Mouse (Mus musculus): ENCODE data around the gene Tgfb1i1. TPM values are rescaled to one million over a fixed set of nuclear protein-coding genes. Genes with fewer than 3 reads are reported as not detected.

Tgfb1i1 gene
- total RNA-seq, 1 experiment from 2014 or later, result 20.2 TPM

DNA sequence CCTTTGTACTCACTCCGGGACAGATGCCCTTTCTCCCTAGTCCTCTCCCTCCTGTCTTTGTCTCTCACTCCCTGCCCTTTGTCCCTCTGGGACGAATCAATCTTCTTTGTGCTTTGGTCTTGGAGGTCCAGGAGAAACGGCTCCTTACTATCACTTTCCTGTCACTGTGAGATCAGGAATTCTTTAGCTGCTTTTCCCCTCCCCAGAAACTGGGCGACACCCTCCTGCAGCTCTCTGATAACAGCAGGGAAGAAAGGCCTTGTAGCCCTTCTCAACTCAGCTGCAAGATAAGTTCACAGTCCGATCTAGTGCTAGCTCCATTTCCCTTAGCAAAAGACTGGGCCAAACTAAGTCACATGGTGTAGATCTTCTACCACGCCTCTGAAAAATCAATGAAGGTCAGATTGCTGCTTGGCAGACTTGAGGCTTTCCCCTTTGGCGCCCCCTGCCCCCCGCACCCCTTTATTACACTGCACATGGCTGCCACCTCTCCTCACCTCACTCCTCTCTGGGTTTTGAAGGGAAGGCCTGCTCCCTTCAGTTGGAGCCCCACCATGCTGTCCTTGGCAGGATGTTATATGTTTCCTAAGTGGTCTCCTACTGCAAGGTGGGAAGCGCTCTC, 42.4 kb downstream of the Tgfb1i1 start:
- DNase-seq, result no peak

DNA sequence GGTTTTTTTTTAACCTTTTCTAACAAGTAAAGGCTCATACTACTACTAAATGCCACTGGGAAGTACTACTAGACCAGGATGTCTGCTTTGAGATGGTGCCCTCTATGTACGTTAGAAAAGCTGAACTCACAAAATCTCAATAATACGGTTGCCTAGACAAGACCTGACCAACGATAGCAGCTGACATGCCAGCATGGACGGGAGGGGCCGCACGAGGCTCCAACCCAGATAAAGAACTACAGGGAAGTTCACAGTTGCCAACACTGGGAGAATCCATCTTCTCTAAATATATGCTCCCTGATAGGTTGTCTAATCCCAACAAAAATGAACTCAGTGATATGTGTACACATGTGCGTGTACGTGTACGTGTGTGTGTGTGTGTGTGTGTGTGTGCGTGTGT, 48.2 kb downstream of the Tgfb1i1 start:
- no peak for DNase-seq

DNA sequence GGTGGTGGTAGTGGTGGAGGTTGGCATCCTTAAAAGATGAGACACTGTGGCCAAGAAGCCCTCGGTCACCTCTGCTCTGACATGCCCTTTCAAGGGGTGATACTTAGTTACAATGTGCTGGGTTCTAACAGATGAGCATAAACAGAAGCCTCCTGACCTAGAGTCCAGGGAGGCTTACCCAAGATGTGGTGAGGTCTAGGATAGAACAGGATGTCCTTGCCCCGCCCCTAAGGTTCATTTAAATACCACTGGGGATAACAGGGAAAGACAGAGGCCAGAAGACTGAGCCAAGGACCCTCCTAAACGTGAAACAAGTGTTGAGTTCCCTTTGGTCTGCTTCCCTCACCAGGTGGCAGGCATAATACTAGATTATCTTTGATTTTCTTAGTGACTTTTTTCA, 49.9 kb downstream of the Tgfb1i1 start:
- no peak for DNase-seq

DNA sequence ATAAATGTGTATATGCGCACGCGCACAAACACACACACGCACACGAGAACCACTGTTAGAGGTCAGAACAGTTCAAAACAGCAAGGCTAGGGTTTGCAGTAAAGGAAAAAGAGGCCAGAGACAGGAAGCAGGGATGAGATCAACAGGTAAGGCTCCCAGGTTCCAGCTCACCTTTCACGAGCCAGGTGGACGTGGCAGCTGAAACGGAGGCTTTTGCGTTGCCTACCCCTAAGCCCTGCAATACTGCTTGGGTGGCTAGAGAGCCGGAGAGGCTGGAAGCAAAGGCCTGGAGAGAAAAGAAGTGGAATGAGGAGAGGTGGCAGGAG, 50.6 kb downstream of the Tgfb1i1 start:
- DNase-seq, result no peak

DNA sequence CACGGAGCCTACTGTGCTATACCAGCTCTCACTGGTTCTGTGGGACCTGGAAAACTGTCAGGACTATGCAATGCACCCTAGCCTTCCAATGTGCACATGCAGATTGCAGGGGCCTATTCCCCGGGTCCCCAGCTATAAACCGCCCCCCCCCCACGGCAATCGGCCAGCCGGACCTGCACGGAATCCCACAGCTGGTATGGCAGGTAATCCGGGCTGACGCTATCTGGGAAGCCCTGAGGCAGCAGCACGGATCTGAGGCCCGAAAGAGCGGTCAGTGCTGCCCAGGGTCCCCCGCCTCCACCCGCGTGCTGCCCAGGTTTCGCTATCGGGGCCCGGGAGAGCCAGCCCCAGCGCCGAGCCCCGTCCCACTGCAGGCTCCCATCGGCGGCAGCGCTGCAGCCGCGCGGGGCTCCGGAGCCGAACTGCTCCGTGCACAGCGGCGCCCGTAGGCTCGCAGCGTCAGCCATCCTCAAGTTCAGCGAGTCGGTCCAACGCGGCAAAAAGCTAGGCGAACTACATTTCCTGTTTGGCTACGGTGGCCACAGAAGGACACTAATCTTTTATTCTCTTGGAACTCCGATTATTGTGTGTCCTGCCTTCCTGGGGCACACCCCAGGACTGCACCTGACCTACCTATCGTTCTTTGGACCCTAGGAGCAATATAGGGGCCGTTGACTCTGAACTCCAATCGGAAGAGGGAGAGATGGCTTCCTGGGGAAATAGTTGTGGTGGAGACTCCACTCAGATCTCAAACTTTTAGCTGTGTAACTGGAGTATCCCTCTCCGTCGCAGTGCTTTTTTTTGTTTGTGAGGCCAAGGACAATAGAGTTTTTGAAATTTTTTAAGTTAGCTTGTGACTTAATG, 51.2 kb downstream of the Tgfb1i1 start, which contains the start of gene BC017158:
Gene BC017158, minus strand, starts transcription at position 554 of the 864 bp plus-strand sequence.
- peak; percentile 65 for DNase-seq

DNA sequence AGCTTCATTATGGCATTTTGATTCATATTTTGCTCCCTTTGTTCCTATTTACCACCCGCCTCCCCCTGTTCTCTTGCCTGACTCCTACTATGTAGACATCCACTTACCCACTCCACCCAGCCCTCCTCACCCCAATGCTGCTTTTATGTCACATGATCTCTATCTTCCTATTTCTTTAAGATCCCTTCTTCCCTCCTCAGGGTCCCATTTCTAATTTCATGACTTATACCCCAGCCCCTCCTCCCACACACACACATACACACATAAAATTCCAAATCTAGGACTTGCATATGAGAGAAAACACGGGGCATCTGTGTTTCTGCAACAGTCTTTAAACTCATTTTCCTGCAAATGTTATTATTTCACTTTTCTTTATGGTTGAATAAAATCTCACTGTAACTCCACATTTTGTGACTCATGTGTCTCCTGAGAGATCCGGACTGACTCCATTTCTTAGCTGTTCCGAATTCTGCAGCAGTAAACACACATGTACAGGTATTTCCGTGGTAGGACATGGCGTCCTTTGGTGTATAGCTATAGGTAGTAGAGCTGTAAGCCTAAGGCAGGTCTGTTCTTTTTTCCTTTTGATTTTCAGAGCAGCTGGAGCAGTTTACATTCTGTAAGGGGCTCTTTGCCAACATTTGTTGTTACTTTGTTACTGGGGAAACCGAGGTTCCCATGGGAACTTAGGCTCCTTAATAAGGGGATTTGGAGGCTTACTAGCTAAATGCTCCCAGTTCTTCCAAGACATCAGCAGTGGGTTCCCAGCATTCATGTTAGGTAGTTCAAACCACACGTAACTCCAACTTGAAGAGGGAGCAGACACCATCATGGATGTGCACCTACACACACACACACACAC, 52.1 kb downstream of the Tgfb1i1 start:
- no peak for DNase-seq

DNA sequence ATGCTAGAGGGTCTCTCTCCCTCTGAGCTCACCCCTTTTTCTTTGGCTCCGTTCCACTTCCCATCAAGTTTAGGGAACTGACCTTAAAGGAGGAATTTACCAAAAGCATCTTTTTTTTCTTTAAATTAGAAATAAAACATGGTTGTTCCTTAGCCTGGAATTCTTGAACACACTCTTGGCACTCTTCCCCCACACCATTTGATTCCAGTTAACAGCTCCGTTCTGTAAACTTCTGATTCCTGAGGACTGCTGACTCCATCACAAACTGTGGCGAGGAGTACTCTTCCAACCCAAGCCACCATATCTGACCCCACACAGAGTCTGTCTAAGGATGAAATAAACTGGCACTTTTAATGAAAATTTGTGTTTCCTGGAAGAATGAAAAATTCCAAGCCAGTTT, 54.3 kb downstream of the Tgfb1i1 start:
- no peak for DNase-seq

DNA sequence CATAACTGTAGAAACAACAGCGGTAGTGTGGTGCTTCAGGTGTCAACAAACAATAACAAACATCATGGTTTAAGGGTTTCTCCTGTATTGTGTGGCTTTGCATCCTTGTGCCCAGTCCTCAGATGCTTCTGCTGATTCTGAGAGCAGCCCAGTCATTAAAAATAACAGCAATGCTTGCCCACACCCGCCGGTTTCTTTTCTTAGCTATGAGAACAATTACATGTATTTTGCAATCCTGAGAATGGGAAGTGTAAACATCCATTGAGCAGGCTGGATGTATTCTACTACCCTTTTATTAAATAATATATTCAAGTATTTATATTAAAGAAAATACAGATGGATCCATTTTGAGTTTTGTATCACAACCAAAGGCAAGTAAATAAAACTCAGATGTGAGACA, 55.5 kb downstream of the Tgfb1i1 start:
- no peak for DNase-seq

DNA sequence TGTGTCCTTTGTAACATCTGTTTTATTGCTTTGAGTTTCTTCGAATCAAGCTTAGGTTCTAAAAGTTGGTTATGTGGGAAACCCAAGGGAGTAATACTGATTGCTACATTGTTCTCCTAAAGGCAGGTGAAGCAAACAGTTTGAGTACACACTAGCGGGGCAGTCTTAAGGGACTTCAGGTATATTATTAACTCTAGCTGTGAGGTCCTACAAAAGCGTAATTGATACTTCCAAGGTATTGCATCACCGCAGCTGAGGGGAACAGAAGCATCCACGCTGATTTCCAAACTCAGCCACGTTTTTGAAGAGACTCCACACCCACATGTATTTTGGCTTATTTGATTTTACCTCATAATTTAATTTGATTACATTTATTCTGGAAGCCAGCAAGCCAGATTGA, 57.6 kb downstream of the Tgfb1i1 start:
- DNase-seq, result no peak

DNA sequence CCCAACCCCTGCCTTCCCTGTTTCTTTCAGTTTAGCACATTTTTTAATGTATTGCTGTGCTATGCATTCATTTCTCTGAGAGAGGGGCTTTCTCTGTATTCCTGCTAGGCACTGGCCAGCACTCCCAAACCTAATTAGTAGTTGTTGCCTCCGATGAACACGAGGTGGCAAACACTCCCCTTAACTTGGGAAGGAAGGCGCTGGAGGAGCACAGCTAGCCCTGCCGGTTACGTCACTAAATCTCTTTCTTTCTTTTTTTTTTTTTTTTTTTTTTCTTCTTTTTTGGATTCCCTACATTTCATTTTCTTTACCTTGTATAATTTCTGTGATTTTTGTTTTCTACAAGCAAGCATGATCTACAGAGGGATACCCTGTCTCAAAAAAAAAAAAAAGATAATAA, 58.3 kb downstream of the Tgfb1i1 start:
- no peak for DNase-seq

Small RNA genes within 50 kb of the gene (microRNA-seq; reads per million reads assigned to microRNA genes)
- 0 to 1.1 reads per million in 2 experiments for gene Mir3103

Other genes starting within 250 kb of the Tgfb1i1 start
- 0.24 TPM in 1 of 2 replicates, not detected in the other for gene Trim72, start 242.9 kb upstream of the Tgfb1i1 start, total RNA-seq (2021)
- gene Itgam, start 184.2 kb upstream of the Tgfb1i1 start, total RNA-seq (2021), result 2.5 and 2.9 TPM in 2 replicates
- gene Gm49368, start 184.1 kb upstream of the Tgfb1i1 start, total RNA-seq (2021), result not detected in 2 replicates
- 0.71 and 0.97 TPM in 2 replicates for gene Itgax, start 117.3 kb upstream of the Tgfb1i1 start, total RNA-seq (2021)
- not detected in 2 replicates for gene Itgad, start 92.4 kb upstream of the Tgfb1i1 start, total RNA-seq (2021)
- 2.8 and 5.0 TPM in 2 replicates for gene Cox6a2, start 40.4 kb upstream of the Tgfb1i1 start, total RNA-seq (2021)
- 19.3 and 20.5 TPM in 2 replicates for gene Armc5, start 9.5 kb upstream of the Tgfb1i1 start, total RNA-seq (2021)
- gene 9130023H24Rik, start 8.8 kb upstream of the Tgfb1i1 start, total RNA-seq (2021), result 9.1 and 10.3 TPM in 2 replicates
- gene Slc5a2, start 18.8 kb downstream of the Tgfb1i1 start, total RNA-seq (2021), result not detected in 2 replicates
- gene BC017158, start 51.4 kb downstream of the Tgfb1i1 start, total RNA-seq (2021), result 29.0 and 33.5 TPM in 2 replicates
- 16.0 and 20.3 TPM in 2 replicates for gene Rgs10, start 171.9 kb downstream of the Tgfb1i1 start, total RNA-seq (2021)
- 123 and 132 TPM in 2 replicates for gene Tial1, start 214.9 kb downstream of the Tgfb1i1 start, total RNA-seq (2021)

All from adrenal gland, postnatal 25 days (tissue).